Mouse (Mus musculus): ENCODE measurements around the gene Apobec1.

The Apobec1 gene

GRCm38 (mm10) chr6:122602242-122602991, at the start of gene Apobec1:
Gene Apobec1, minus strand, starts transcription at chr6:122602444.
- 5% methylated on average over 22 of the region's 22 CpGs for WGBS

GRCm38 (mm10) chr6:122650398-122650980, 48.2 kb upstream of the Apobec1 start:
- 73% methylated on average over 5 of the region's 5 CpGs for WGBS

- WGBS, result 86% methylated on average over 3 of the region's 3 CpGs
Measured at GRCm38 (mm10) chr6:122649903-122650302, 47.7 kb upstream of the Apobec1 start.

GRCm38 (mm10) chr6:122644196-122644595, 42.0 kb upstream of the Apobec1 start:
- WGBS, result 96% methylated on average over 21 of the region's 21 CpGs

GRCm38 (mm10) chr6:122637566-122637965, 35.3 kb upstream of the Apobec1 start:
- WGBS, result 87% methylated on average over 4 of the region's 4 CpGs

GRCm38 (mm10) chr6:122636666-122637065, 34.4 kb upstream of the Apobec1 start:
- whole genome bisulfite sequencing, result 78% methylated on average over 3 of the region's 3 CpGs

- 79% methylated on average over 7 of the region's 7 CpGs for WGBS
Measured at GRCm38 (mm10) chr6:122635315-122635714, 33.1 kb upstream of the Apobec1 start.

GRCm38 (mm10) chr6:122633411-122633810, 31.2 kb upstream of the Apobec1 start:
- WGBS, result 55% methylated on average over 9 of the region's 9 CpGs

GRCm38 (mm10) chr6:122627469-122628108, 25.3 kb upstream of the Apobec1 start:
- WGBS, result 51% methylated on average over 20 of the region's 20 CpGs

- 84% methylated on average over 8 of the region's 8 CpGs for WGBS
Measured at GRCm38 (mm10) chr6:122626110-122626509, 23.9 kb upstream of the Apobec1 start, which contains the start of gene Dppa3. Gene Dppa3, plus strand, starts transcription at chr6:122626410.

GRCm38 (mm10) chr6:122625156-122625555, 22.9 kb upstream of the Apobec1 start:
- WGBS, result 71% methylated on average over 4 of the region's 4 CpGs

- 43% methylated on average over 5 of the region's 5 CpGs for WGBS
Measured at GRCm38 (mm10) chr6:122624480-122624879, 22.2 kb upstream of the Apobec1 start.

GRCm38 (mm10) chr6:122621066-122621465, 18.8 kb upstream of the Apobec1 start:
- 95% methylated on average over 6 of the region's 6 CpGs for WGBS

- 61% methylated on average over 3 of the region's 3 CpGs for WGBS
Measured at GRCm38 (mm10) chr6:122616022-122616421, 13.8 kb upstream of the Apobec1 start.

GRCm38 (mm10) chr6:122614047-122614446, 11.8 kb upstream of the Apobec1 start:
- 64% methylated on average over 2 of the region's 2 CpGs for WGBS

- 82% methylated on average over 4 of the region's 4 CpGs for WGBS
Measured at GRCm38 (mm10) chr6:122612426-122612825, 10.2 kb upstream of the Apobec1 start.

- 66% methylated on average over 14 of the region's 14 CpGs for WGBS
Measured at GRCm38 (mm10) chr6:122609771-122610170, 7.5 kb upstream of the Apobec1 start, which contains the start of gene Gdf3. Gene Gdf3, minus strand, starts transcription at chr6:122610087.

- WGBS, result 83% methylated on average over 9 of the region's 9 CpGs
Measured at GRCm38 (mm10) chr6:122609377-122609728, 7.1 kb upstream of the Apobec1 start.

- WGBS, result 82% methylated on average over 10 of the region's 10 CpGs
Measured at GRCm38 (mm10) chr6:122608434-122609376, 6.5 kb upstream of the Apobec1 start.

GRCm38 (mm10) chr6:122607700-122608099, 5.5 kb upstream of the Apobec1 start:
- 94% methylated on average over 12 of the region's 12 CpGs for WGBS

- 97% methylated on average over 11 of the region's 11 CpGs for WGBS
Measured at GRCm38 (mm10) chr6:122606661-122607060, 4.4 kb upstream of the Apobec1 start.

GRCm38 (mm10) chr6:122605483-122605882, 3.2 kb upstream of the Apobec1 start:
- whole genome bisulfite sequencing, result 96% methylated on average over 8 of the region's 8 CpGs

Data from cerebral cortex, adult 2 months (tissue).